Mouse (Mus musculus): ENCODE data around the gene Vmn1r91. TPM values are rescaled to one million over a fixed set of nuclear protein-coding genes. Genes with fewer than 3 reads are reported as not detected.

Vmn1r91 gene
- polyA plus RNA-seq (2015; fragmentation: Illumina TruSeq; extraction: RNeasy Lipid Tissue Mini Kit (QIAGEN cat#74804); ENCODE audit: insufficient read depth, low replicate concordance), result not detected

GRCm38 (mm10) chr7:20099380-20099779 lies at the start of gene Vmn1r91:
Gene Vmn1r91, plus strand, starts transcription at chr7:20099680.

GRCm38 (mm10) chr7:20122479-20122878 lies 23.0 kb downstream of the Vmn1r91 start, which contains the start of gene Gm16442:
Gene Gm16442, minus strand, starts transcription at chr7:20122579.

GRCm38 (mm10) chr7:20138988-20139387 lies 39.5 kb downstream of the Vmn1r91 start, which contains the start of gene Vmn1r93:
Gene Vmn1r93, minus strand, starts transcription at chr7:20139088.

Other genes starting within 250 kb of the Vmn1r91 start
- not detected for gene Gm19345, start 247.7 kb upstream of the Vmn1r91 start, polyA plus RNA-seq (2015; fragmentation: Illumina TruSeq; extraction: RNeasy Lipid Tissue Mini Kit (QIAGEN cat#74804); ENCODE audit: insufficient read depth, low replicate concordance)
- 1.2 TPM for gene Ceacam16, start 238.4 kb upstream of the Vmn1r91 start, polyA plus RNA-seq (2015; fragmentation: Illumina TruSeq; extraction: RNeasy Lipid Tissue Mini Kit (QIAGEN cat#74804); ENCODE audit: insufficient read depth, low replicate concordance)
- gene Ceacam19, start 211.7 kb upstream of the Vmn1r91 start, polyA plus RNA-seq (2015; fragmentation: Illumina TruSeq; extraction: RNeasy Lipid Tissue Mini Kit (QIAGEN cat#74804); ENCODE audit: insufficient read depth, low replicate concordance), result 0.32 TPM
- gene Pvr, start 178.5 kb upstream of the Vmn1r91 start, polyA plus RNA-seq (2015; fragmentation: Illumina TruSeq; extraction: RNeasy Lipid Tissue Mini Kit (QIAGEN cat#74804); ENCODE audit: insufficient read depth, low replicate concordance), result 22.2 TPM
- 1.6 TPM for gene Igsf23, start 148.9 kb upstream of the Vmn1r91 start, polyA plus RNA-seq (2015; fragmentation: Illumina TruSeq; extraction: RNeasy Lipid Tissue Mini Kit (QIAGEN cat#74804); ENCODE audit: insufficient read depth, low replicate concordance)
- not detected for gene Ceacam20, start 134.3 kb upstream of the Vmn1r91 start, polyA plus RNA-seq (2015; fragmentation: Illumina TruSeq; extraction: RNeasy Lipid Tissue Mini Kit (QIAGEN cat#74804); ENCODE audit: insufficient read depth, low replicate concordance)
- gene Nlrp9b, start 108.2 kb upstream of the Vmn1r91 start, polyA plus RNA-seq (2015; fragmentation: Illumina TruSeq; extraction: RNeasy Lipid Tissue Mini Kit (QIAGEN cat#74804); ENCODE audit: insufficient read depth, low replicate concordance), result not detected
- not detected for gene Gm16442, start 22.9 kb downstream of the Vmn1r91 start, polyA plus RNA-seq (2015; fragmentation: Illumina TruSeq; extraction: RNeasy Lipid Tissue Mini Kit (QIAGEN cat#74804); ENCODE audit: insufficient read depth, low replicate concordance)
- gene Vmn1r93, start 39.4 kb downstream of the Vmn1r91 start, polyA plus RNA-seq (2015; fragmentation: Illumina TruSeq; extraction: RNeasy Lipid Tissue Mini Kit (QIAGEN cat#74804); ENCODE audit: insufficient read depth, low replicate concordance), result not detected
- not detected for gene Vmn1r94, start 68.7 kb downstream of the Vmn1r91 start, polyA plus RNA-seq (2015; fragmentation: Illumina TruSeq; extraction: RNeasy Lipid Tissue Mini Kit (QIAGEN cat#74804); ENCODE audit: insufficient read depth, low replicate concordance)
- gene Vmn1r95, start 94.0 kb downstream of the Vmn1r91 start, polyA plus RNA-seq (2015; fragmentation: Illumina TruSeq; extraction: RNeasy Lipid Tissue Mini Kit (QIAGEN cat#74804); ENCODE audit: insufficient read depth, low replicate concordance), result not detected
- gene Gm6164, start 105.9 kb downstream of the Vmn1r91 start, polyA plus RNA-seq (2015; fragmentation: Illumina TruSeq; extraction: RNeasy Lipid Tissue Mini Kit (QIAGEN cat#74804); ENCODE audit: insufficient read depth, low replicate concordance), result not detected
- gene Gm4498, start 134.1 kb downstream of the Vmn1r91 start, polyA plus RNA-seq (2015; fragmentation: Illumina TruSeq; extraction: RNeasy Lipid Tissue Mini Kit (QIAGEN cat#74804); ENCODE audit: insufficient read depth, low replicate concordance), result not detected
- not detected for gene Gm5890, start 163.2 kb downstream of the Vmn1r91 start, polyA plus RNA-seq (2015; fragmentation: Illumina TruSeq; extraction: RNeasy Lipid Tissue Mini Kit (QIAGEN cat#74804); ENCODE audit: insufficient read depth, low replicate concordance)
- gene Gm4133, start 234.4 kb downstream of the Vmn1r91 start, polyA plus RNA-seq (2015; fragmentation: Illumina TruSeq; extraction: RNeasy Lipid Tissue Mini Kit (QIAGEN cat#74804); ENCODE audit: insufficient read depth, low replicate concordance), result not detected